Mouse (Mus musculus): ENCODE results near the gene Oaz2. TPM values are rescaled to one million over a fixed set of nuclear protein-coding genes. Genes with fewer than 3 reads are reported as not detected.

Oaz2 gene
- 10 to 100 TPM; 33.9 to 42.6 TPM for total RNA-seq (2023)

GRCm38 (mm10) chr9:65667701-65668100 is at the start of gene Oaz2:
TSS of gene Oaz2 (plus strand) at chr9:65668001.

GRCm38 (mm10) chr9:65629025-65629766 is 38.6 kb upstream of the Oaz2 start, which contains the start of gene Rbpms2:
TSS of gene Rbpms2 (plus strand) at chr9:65629648.

Other genes starting within 250 kb of the Oaz2 start
- not detected for gene Slc51b, start 245.0 kb upstream of the Oaz2 start, total RNA-seq (2023)
- gene Mtfmt, start 232.2 kb upstream of the Oaz2 start, total RNA-seq (2023): 10 to 100 TPM; 26.9 to 29.7 TPM
- 10 to 100 TPM; 53.7 to 55.1 TPM for gene Spg21, start 207.1 kb upstream of the Oaz2 start, total RNA-seq (2023)
- gene Ankdd1a, start 147.8 kb upstream of the Oaz2 start, total RNA-seq (2023): not detected
- gene Plekho2, start 88.0 kb upstream of the Oaz2 start, total RNA-seq (2023): 10 to 100 TPM; 34.1 to 41.2 TPM
- gene Pif1, start 80.8 kb upstream of the Oaz2 start, total RNA-seq (2023): under 1 TPM; 0.71 to 0.76 TPM
- 1 to 10 TPM in 1 of 2 experiments, not detected in 1; 1.5 TPM for gene Rbpms2, start 38.4 kb upstream of the Oaz2 start, total RNA-seq (2023)
- gene Zfp609, start 159.6 kb downstream of the Oaz2 start, total RNA-seq (2023): 10 to 100 TPM; 21.1 to 27.6 TPM
- 10 to 100 TPM in 1 of 2 experiments, 1 to 10 TPM in 1; 2.8 to 10.1 TPM for gene Pclaf, start 222.2 kb downstream of the Oaz2 start, total RNA-seq (2023)
- 10 to 100 TPM; 26.9 to 34.0 TPM for gene Trip4, start 240.8 kb downstream of the Oaz2 start, total RNA-seq (2023)
- 10 to 100 TPM; 74.3 to 81.7 TPM for gene Csnk1g1, start 240.9 kb downstream of the Oaz2 start, total RNA-seq (2023)